Mouse (Mus musculus) testis, adult 2 months (tissue): ENCODE results near the gene Slc25a51.

Source experiments
- CTCF ChIP-seq: fragments of 200-500 bp; IDR thresholded peaks from 2 replicates; pipeline ENCODE4 v1.5.1; 2012; ENCODE audit warnings: low read depth, mild to moderate bottlenecking, inconsistent platforms, low read length, moderate library complexity; ENCODE audit not compliant: control insufficient read depth, insufficient read depth, insufficient replicate concordance
- POLR2A ChIP-seq: fragments of 200-500 bp; IDR thresholded peaks from 2 replicates; pipeline ENCODE4 v1.6.1; 2012; ENCODE audit warnings: low read depth, mild to moderate bottlenecking, inconsistent platforms, low read length, moderate library complexity; ENCODE audit not compliant: control insufficient read depth

DNA sequence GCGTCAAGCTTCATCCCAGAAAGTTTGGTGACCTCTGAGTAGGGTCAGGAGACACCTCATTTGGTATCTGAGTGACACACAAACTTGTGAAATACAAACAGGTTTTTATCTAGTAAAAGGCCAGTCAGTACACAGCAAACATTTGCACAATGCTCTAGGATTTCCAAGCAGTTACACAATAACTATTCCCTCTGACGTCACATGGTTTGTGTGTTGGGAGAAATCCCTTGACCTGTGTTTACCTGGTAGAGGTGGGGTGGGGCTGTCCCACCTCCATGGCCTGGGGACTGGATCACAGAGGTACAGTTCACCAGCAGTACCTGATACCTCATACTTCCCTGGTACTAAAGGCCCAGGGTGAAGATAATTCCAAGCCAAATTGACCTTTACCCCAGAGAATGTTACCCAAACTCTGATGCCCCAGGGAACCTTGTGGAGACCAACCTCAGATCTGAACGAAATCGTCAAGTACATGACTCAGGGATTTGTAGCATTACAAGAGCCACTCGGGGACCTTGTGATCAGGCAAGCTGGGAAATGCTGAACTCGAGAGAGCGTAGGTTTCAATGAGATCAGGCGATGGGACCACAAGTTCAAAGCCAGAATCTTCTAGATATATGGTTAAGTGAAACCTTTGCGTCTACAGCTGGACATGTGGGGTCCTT lies 5.2 kb upstream of the Slc25a51 start:
- TF ChIP-seq CTCF (no peak), POLR2A (no peak)
